Mouse (Mus musculus): ENCODE results near the gene Rbfox1.

DNA sequence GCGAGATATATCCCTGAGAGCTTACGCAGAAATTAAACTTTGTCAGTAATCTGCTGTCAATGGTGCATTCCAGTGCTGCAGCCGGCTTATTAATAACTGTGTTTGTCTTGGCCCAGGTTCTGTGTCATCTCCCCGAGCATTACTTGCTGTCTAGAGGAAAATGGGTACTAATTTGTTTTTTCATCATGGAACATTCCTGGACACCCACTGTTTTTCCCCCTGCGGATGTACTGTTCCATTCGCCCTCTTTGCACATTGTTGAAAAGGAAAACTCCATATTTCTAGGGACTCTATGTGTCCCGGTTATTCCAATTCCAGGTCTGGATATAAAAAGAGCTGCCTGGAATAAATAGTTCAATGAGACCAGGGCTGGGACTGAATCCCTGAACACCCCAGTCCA is 262.8 kb downstream of the Rbfox1 start:
- no peak for TF ChIP-seq CTCF (IDR thresholded peaks at IDR 0.05; ENCODE audit: insufficient read depth, low read depth, low read length)
- no peak for TF ChIP-seq POLR2A (IDR thresholded peaks at IDR 0.05; ENCODE audit: insufficient read depth, low read depth, low read length)

Measured in olfactory bulb, adult 2 months (tissue).